Mouse (Mus musculus) cerebellum, adult 2 months (tissue): Measurements from ENCODE around the gene Bax. TPM values are rescaled to one million over a fixed set of nuclear protein-coding genes. Genes with fewer than 3 reads are reported as not detected.
A peak's percentile ranks its signal among the peaks of the same experiment; 100 is the strongest.
"Not testable (repeated sequence)": the region's sequence is repeated elsewhere in the genome, so short reads cannot be mapped to it uniquely, and the experiment has no call there.

Source experiments
- DNase-seq, 2 experiments: peaks; one replicate each; pipeline ENCODE4 v3.0.0; 2021
- H3K27ac ChIP-seq: fragments of 200-500 bp; 2 replicates; pipeline ENCODE4 v1.5.1; 2012; ENCODE audit warnings: low read length, control low read depth, inconsistent platforms; ENCODE audit not compliant: insufficient read depth
- H3K27me3 ChIP-seq: fragments of 200-500 bp; 2 replicates; pipeline ENCODE4 v1.6.1; 2012; ENCODE audit warnings: inconsistent platforms, mild to moderate bottlenecking, low read length, moderate library complexity; ENCODE audit not compliant: control insufficient read depth, insufficient read depth
- H3K4me1 ChIP-seq: fragments of 200-500 bp; 2 replicates; pipeline ENCODE4 v1.6.1; 2011; ENCODE audit warnings: low read length; ENCODE audit not compliant: control insufficient read depth, insufficient read depth
- H3K4me3 ChIP-seq: fragments of 200-500 bp; replicated peaks from 2 replicates; pipeline ENCODE3; 2011; ENCODE audit warnings: mild to moderate bottlenecking, low read depth, low read length, control low read depth; ENCODE audit not compliant: insufficient read depth
- CTCF ChIP-seq: fragments of 200-500 bp; IDR thresholded peaks from 2 replicates; pipeline ENCODE4 v1.5.1; 2011; ENCODE audit warnings: low read depth, mild to moderate bottlenecking, control low read depth, low read length, moderate library complexity, borderline replicate concordance; ENCODE audit not compliant: insufficient read depth
- POLR2A ChIP-seq: fragments of 200-500 bp; IDR thresholded peaks from 2 replicates; pipeline ENCODE4 v1.6.1; 2011; ENCODE audit warnings: low read length, control low read depth, borderline replicate concordance; ENCODE audit not compliant: insufficient read depth
- WGBS: fragments of 180-500 bp; shearing (Covaris S2); methylation state at CpG from one replicate; pipeline ENCODE4 v1.1.7; 2018; 5-methylcytosine and 5-hydroxymethylcytosine counted together
- polyA plus RNA-seq: library from polyadenylated mRNA; depleted of rRNA; stranded (reverse); fragments of >200 nt; gene quantifications from 2 replicates; pipeline ENCODE4 v1.2.3, GENCODE M21; 2012

Bax gene
- polyA plus RNA-seq, 1 experiment: 103 TPM

DNA sequence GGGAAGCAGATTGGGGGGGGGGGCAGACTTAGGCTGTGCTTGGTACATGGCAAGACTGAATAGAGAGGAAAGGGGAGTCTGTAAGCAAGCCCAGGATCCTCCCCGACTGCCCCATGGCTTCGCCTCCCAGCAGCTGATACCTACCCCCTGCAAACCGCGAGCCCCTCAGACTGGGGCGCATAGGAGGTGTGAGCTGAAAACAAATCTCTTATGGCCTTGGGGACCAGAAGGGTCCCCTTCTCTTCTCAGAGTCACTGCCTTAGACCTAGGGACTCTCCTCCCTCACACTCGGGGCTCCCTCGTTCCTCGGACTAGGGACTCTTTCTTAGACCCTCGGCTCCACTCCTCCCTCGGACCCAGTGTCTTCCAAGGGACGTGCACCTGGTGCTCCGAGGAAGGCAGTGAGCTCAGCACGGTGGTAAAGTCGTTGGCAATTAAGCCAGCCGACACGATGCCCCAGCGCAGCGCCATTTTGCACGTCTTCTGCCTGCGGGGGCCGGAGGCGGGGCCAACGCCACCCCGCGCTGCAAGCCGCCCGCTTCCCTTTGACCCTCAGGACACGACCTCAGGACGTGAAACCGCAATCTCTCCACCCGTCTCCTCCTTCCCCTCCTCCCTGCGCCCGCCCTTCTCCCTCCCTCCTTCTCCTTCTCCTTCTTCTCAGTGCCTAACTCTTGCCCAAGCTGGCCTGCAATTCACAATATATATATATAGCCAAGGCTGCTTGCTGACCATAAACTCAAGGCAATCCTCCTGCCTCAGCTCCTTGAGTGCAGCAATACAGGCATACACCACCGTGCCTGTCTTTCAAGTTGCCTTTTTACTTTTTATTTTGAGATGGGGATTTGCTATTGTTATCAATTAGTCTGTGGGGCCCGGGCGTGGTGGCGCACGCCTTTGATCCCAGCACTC lies 21.9 kb upstream of the Bax start, which contains the start of gene Dhdh:
Gene Dhdh, minus strand, starts transcription at position 513 of the 912 bp plus-strand sequence.
- WGBS: 14% methylated on average over 38 of the region's 38 CpGs
- DNase-seq: peak; percentile 71
- Histone ChIP-seq H3K4me3 (peak within 1 kb of the TSS; percentile 71), H3K4me1 (peaks cover 19% of the 10 kb centered on the region), H3K27ac (peak within 1 kb of the TSS; percentile 56), H3K27me3 (no peaks in the 10 kb centered on the region)
- TF ChIP-seq POLR2A: peak; percentile 55; the same call in 1 of the 2 replicates
- TF ChIP-seq CTCF: no peak

DNA sequence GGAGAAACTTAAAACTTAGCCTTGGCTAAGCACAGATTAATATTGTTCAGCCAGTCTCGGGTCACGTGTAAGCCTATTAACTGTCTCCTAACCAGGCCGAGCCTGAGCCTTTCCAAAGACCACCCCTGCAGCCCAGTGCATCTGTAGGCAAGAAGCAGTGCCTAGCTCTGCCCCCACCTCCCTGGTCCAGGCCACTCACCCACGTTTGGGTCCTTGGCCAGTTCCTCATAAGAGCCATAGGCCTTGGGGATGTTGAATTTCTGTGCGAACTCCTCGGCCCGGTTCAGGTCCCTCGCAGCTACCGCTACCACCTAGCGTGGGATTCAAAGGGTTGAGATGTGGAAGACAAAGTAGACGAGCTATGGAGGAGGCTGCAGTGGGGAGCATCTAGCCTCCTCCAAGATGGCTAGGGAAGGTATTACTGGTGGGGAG lies 21.2 kb upstream of the Bax start:
- Histone ChIP-seq H3K4me1 (peaks cover 12% of the 10 kb centered on the region), H3K27ac (no peak overlapping the region), H3K27me3 (no peaks in the 10 kb centered on the region), H3K4me3 (no peak overlapping the region)
- 63% methylated on average over 11 of the region's 11 CpGs for WGBS
- no peak for DNase-seq
- no peak for TF ChIP-seq CTCF
- no peak for TF ChIP-seq POLR2A

DNA sequence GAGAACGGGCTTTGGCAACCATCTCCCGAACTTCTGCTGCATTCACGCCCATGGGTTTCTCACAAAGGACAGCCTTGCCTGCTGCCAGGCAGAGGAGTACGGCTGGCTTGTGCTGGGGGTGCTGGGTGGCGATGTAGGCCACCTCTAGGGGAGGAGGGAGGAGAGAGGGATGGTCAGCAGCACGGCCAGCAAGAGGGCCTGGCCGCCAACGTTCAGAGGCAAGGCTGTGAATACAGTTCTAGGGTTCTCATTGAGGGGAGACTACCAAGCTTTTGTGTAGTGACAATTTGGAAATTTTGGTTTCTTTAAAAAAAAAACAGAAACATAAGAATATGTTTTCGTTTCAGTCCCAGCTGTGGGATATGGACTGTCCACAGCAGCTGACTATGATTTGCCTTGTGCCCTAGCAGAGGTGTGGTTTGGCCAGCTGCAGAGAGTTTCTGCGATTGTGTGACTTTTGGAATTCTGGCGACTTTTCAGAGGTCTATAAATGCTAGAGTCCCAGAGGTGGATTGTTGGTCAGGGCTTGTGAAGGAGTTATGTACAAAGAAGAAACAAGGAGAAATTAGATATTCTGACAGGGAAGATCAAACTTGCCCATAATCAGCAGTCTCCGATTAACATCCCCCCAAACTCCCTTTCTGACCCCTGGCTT lies 20.2 kb upstream of the Bax start, which contains the start of gene Gm45808:
Gene Gm45808, minus strand, starts transcription at position 51 of the 655 bp plus-strand sequence.
- DNase-seq: no peak
- Histone ChIP-seq H3K27ac (no peak within 1 kb of the TSS), H3K4me1 (peaks cover 3% of the 10 kb centered on the region), H3K4me3 (no peak within 1 kb of the TSS), H3K27me3 (no peaks in the 10 kb centered on the region)
- 64% methylated on average over 12 of the region's 12 CpGs for WGBS
- TF ChIP-seq CTCF (no peak), POLR2A (no peak)

DNA sequence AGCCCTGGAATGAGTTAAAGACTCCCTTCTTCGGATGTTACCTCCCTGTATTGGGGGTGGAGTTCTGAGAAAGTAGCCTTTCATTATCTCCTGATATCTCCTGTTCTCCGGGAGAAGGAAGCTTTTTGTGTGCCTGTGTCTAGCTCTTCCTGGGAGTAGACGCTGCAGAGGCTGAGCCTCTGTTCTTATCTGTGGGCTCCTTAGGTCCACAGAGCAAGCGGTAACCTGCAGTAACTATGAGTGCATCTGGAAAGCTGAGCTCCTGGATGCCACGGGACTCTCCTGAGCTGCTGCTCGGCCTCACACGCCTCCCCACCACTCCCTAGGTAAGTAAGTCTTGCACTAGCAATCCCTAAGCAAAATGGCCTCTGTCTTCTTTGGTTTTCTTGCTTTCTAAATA lies 19.5 kb upstream of the Bax start:
- TF ChIP-seq POLR2A: no peak
- TF ChIP-seq CTCF: no peak
- 82% methylated on average over 7 of the region's 7 CpGs for WGBS
- peaks cover 2% of the 10 kb centered on the region for H3K4me1 ChIP-seq

DNA sequence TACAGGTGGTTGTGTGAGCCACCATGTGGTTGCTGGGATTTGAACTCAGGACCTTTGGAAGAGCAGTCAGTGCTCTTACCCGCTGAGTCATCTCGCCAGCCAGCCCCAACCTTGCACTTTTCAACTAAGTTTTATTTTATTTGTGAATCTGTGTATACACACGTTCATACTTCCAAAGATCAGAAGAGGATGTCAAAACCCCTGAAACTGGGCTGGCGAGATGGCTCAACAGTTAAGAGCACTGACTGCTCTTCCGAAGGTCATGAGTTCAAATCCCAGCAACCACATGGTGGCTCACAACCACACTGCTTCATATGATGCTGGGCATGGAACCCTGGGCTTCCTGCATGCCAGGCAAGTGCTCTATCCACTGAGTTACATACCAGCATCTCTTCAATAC lies 18.3 kb upstream of the Bax start:
- not testable (repeated sequence) for H3K27me3 ChIP-seq, H3K27ac ChIP-seq, H3K4me1 ChIP-seq, H3K4me3 ChIP-seq, DNase-seq
- WGBS: 94% methylated on average over 5 of the region's 5 CpGs

More for the DNA sequence above, 19.5 kb upstream of the Bax start:
- Histone ChIP-seq H3K27ac (no peak overlapping the region), H3K4me3 (no peak overlapping the region), H3K27me3 (no peaks in the 10 kb centered on the region)
- no peak for DNase-seq

DNA sequence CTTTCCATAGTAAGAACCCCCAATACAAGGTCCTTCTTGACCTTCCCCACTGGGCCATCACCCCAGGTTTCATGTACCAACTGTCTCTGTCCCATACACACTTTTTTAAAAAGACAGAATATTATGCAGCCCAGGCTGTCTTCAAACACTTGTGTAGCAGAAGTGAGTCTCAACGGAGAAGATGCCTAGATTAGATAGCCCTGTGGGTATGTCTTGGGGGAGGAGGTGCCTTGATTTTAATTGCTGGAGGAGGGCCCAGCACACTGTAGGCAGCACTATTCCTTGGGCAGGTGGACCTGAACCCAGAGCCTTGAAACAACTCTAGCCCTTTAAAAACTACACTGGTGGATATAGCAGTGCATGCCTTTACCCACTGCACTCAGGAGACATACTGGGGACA lies 15.5 kb upstream of the Bax start:
- H3K4me1 ChIP-seq: no peaks in the 10 kb centered on the region; the same call in none of the 2 replicates
- DNase-seq: no peak
- no peak overlapping the region for H3K27ac ChIP-seq
- WGBS: 90% methylated on average over 1 of the region's 1 CpGs
- TF ChIP-seq POLR2A (no peak), CTCF (no peak)
- no peak overlapping the region for H3K4me3 ChIP-seq
- no peaks in the 10 kb centered on the region for H3K27me3 ChIP-seq

DNA sequence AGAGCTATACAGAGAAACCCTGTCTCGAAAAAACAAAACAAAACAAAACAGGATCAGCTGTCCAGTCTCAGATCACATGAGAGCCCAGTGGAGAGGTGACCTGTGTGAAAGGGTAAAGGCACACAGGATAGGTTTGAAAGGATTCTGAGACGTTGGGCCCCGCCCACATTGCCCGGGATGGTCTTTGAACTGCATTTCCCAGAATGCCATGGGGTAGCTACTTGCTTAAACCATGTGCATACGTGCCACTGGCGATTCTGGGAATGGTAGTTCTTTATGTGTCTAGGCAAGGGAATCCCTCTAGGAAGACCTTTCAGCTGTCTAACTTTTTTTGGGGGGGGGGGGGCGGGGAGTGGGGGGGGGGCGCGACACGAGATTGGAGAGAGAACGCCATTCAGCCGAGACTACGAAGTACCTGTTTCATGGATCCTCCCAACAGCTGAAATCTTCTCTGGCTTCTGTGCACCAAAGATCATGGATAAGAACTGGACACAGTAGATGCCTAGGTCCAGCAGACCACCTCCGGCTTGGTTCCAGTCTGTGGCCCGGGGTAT lies 14.8 kb upstream of the Bax start, which contains the start of gene Tulp2:
Gene Tulp2, plus strand, starts transcription at position 504 of the 554 bp plus-strand sequence.
- H3K27me3 ChIP-seq: no peaks in the 10 kb centered on the region
- H3K4me1 ChIP-seq: no peaks in the 10 kb centered on the region; the same call in 1 of the 2 replicates
- WGBS: 50% methylated on average over 15 of the region's 15 CpGs
- TF ChIP-seq CTCF (no peak), POLR2A (no peak)
- H3K27ac ChIP-seq: no peak within 1 kb of the TSS
- DNase-seq: peak; percentile 71 to 77
- no peak within 1 kb of the TSS for H3K4me3 ChIP-seq

DNA sequence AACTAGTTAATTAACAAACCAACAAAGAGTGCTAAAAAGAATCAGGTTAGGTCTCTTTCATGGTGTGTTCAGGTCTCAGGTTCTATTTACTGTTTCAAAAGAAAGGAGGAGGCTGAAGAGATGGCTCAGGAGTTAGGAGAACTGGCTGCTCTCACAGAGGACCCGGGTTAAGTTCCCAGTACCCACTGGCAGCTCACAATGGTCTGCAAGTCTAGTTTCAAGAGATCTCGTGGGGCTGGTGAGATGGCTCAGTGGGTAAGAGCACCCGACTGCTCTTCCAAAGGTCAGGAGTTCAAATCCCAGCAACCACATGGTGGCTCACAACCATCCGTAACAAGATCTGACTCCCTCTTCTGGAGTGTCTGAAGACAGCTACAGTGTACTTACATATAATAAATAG lies 13.6 kb upstream of the Bax start:
- DNase-seq: not testable (repeated sequence)

More for the DNA sequence above, 13.6 kb upstream of the Bax start:
- not testable (repeated sequence) for H3K4me3 ChIP-seq, H3K27me3 ChIP-seq, H3K4me1 ChIP-seq, H3K27ac ChIP-seq
- 82% methylated on average over 4 of the region's 4 CpGs for WGBS
